Mouse (Mus musculus) T-cell, adult 2 months (primary cell): Measurements from ENCODE around the gene Ksr2.
A peak's percentile ranks its signal among the peaks of the same experiment; 100 is the strongest.
"Not testable (repeated sequence)": the region's sequence is repeated elsewhere in the genome, so short reads cannot be mapped to it uniquely, and the experiment has no call there.

Source experiments
- DNase-seq: peaks from one replicate; pipeline ENCODE4 v3.0.0; 2022; ENCODE audit warnings: low spot score

The Ksr2 gene

GRCm38 (mm10) chr5:117408216-117408615 lies 5.6 kb upstream of the Ksr2 start:
- DNase-seq = peak; percentile 16

- DNase-seq = no peak
These were observed 4.4 kb upstream of the Ksr2 start for GRCm38 (mm10) chr5:117409369-117409768.

- DNase-seq = no peak
These were observed 811 bp downstream of the Ksr2 start for GRCm38 (mm10) chr5:117414611-117415010.

- DNase-seq = no peak
These were observed 1.5 kb downstream of the Ksr2 start for GRCm38 (mm10) chr5:117415011-117415912.

GRCm38 (mm10) chr5:117417442-117417841 lies 3.6 kb downstream of the Ksr2 start:
- DNase-seq = no peak

GRCm38 (mm10) chr5:117433501-117433900 lies 19.7 kb downstream of the Ksr2 start:
- not testable (repeated sequence) for DNase-seq

- DNase-seq = no peak
These were observed 26.5 kb downstream of the Ksr2 start for GRCm38 (mm10) chr5:117440261-117440660.

GRCm38 (mm10) chr5:117441242-117441842 lies 27.5 kb downstream of the Ksr2 start:
- no peak for DNase-seq

- no peak for DNase-seq
These were observed 28.5 kb downstream of the Ksr2 start for GRCm38 (mm10) chr5:117442157-117442765.

GRCm38 (mm10) chr5:117443141-117443540 lies 29.3 kb downstream of the Ksr2 start:
- no peak for DNase-seq

- DNase-seq = no peak
These were observed 30.1 kb downstream of the Ksr2 start for GRCm38 (mm10) chr5:117443902-117444301.

- no peak for DNase-seq
These were observed 33.9 kb downstream of the Ksr2 start for GRCm38 (mm10) chr5:117447698-117448097.

- DNase-seq = no peak
These were observed 38.2 kb downstream of the Ksr2 start for GRCm38 (mm10) chr5:117452013-117452412.

GRCm38 (mm10) chr5:117455546-117455945 lies 41.7 kb downstream of the Ksr2 start:
- DNase-seq = no peak

- no peak for DNase-seq
These were observed 43.3 kb downstream of the Ksr2 start for GRCm38 (mm10) chr5:117457121-117457520.

- DNase-seq = no peak
These were observed 43.8 kb downstream of the Ksr2 start for GRCm38 (mm10) chr5:117457583-117457982.

- DNase-seq = no peak
These were observed 45.1 kb downstream of the Ksr2 start for GRCm38 (mm10) chr5:117458899-117459298.

GRCm38 (mm10) chr5:117460261-117460660 lies 46.5 kb downstream of the Ksr2 start:
- no peak for DNase-seq

GRCm38 (mm10) chr5:117467052-117467451 lies 53.3 kb downstream of the Ksr2 start:
- DNase-seq = no peak

GRCm38 (mm10) chr5:117468961-117469360 lies 55.2 kb downstream of the Ksr2 start:
- DNase-seq = no peak

- no peak for DNase-seq
These were observed 55.8 kb downstream of the Ksr2 start for GRCm38 (mm10) chr5:117469572-117469971.

GRCm38 (mm10) chr5:117481162-117481561 lies 67.4 kb downstream of the Ksr2 start:
- DNase-seq = no peak

GRCm38 (mm10) chr5:117481586-117481985 lies 67.8 kb downstream of the Ksr2 start:
- DNase-seq = no peak
